Mouse (Mus musculus) inflammation-experienced regulatory T-cells, adult 6 months (primary cell): ENCODE results near the gene Gm49380. TPM values are rescaled to one million over a fixed set of nuclear protein-coding genes. Genes with fewer than 3 reads are reported as not detected.

Source experiments
- ATAC-seq: one replicate; pipeline ENCODE4 v1.8.0; 2017
- polyA plus RNA-seq, 3 experiments: library from polyadenylated mRNA; unstranded; fragments of 100-300 nt; shearing (Covaris generic); gene quantifications; one replicate each; pipeline ENCODE4 v1.2.1; 2017

Gm49380 gene
- polyA plus RNA-seq, 3 experiments from 2014 or later = not detected

DNA sequence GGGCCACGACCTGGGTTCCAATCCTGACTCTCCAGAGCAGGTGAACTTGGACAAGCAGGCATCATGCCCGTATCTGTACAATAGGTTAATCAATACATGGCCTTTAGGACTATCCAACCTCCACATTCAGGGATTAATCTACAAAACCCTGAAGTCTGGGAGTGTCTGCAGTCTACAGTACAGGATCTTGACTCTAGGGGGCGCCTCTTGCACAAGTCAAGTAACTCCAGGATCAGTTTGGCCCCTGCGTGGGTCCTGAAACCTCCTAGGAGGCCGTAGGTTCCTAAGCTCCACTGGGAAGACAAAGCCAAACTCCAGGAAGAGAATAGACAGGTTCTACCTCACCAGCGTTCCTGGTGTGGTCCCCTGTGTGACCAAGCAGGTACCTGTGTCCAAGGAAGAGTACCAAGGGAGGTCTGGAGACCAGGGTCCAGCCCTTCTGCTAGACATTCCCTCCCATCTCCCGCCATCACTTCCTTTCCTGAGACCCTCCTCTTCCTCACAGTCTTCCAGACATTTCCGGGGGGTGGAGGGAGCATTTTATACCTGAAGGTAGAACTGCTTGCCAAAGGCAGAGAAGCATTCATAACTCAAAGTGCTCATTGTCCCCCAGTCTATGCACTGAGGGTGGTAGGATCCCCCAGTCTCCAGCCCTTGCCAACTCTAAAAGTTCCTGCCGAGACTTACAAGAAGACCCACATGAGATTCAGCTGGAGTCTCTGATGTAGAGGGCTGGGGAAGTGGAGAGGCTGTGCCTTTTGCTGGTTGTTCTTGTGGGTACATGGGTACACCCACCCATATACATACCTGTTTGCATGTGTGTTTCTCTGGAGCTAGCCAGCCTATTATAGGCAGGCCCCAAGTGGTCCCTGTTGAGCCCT lies 38.7 kb downstream of the Gm49380 start:
- ATAC-seq = no peak

DNA sequence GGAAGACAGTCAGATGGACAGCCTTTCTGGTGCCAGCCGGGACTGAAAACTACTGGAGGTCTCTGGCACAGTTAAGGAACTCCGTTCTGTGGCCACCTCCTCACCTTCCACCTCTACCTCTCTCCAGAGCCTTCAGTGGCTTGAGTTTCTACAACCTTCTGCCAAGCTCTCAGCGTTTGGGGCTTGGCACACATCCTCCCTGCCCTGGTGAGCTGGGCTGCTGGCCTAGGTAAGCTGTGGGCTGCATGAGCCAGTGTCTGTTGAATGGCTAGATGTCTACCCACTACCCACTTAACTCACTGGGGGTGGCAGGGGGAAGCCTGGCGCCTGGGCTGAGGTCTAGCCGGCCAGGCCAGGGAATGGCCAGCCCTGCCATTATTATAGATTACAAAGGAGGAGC lies 40.2 kb downstream of the Gm49380 start:
- no peak for ATAC-seq

DNA sequence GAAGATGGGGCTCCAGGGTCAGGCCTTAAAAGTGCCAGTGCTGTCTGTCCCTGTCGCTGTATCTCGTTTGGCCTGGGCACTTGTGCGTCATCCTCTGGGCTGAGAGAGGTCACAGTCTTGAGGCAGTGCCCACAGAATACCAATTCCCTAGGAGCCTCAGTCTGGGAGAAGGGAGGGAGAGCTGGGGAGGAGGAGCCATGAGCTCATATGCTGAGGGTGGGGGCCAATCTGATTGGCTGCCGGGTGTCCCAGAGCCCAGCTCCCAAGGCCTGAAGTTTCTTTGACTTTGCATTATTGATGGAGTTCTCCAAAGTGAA lies 40.7 kb downstream of the Gm49380 start:
- no peak for ATAC-seq

DNA sequence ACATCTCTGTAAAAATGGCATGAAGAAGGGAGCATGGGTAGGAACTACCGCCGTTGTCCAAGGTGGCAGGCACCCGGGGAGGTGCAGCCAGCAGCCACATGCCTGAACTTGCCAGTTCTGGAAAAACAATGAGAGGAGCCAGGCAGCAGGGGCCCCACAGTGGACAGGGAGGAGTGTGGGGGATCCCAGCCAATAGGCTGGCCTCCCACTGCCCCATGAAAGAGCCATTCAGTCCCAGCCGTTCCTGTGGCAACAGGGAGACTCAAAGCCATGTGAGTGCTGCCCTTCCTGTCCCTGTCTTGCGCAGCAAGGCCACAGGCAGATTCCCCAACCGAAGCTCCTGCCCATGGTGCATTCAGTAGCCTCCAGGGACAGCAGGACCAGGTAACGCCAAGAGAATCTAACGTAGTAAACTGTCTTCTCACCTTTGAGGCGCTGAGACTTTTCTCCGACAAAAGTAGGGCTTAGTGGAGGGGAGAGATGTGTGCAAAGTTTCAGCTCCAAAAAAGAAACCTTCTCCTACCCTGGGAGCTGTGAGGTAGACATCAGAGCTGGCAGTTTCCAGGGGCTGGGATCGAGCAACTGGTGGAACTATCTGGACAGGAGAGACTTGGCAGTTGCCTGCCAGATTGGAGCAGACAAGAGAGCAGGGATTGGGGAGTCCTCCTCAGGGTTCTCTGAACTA lies 41.2 kb downstream of the Gm49380 start:
- ATAC-seq = no peak

DNA sequence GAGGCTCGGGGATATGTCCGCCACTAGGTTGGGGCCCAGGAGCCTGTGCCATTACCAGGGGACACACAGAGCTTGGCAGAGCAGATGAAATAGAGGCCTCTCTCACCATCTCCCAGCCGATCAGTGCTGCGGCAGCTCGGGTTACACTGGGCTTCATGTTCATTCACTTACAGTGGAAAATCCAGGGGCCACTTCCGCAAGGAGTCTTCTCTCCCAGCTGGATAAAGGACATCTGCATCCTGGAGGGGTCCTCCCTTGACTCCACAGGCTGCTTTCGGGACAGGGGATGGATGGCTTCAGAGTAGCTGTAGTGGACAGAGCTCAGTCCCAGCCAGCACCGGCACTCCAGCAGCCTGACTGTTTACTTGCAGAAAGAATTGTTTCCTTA lies 42.5 kb downstream of the Gm49380 start:
- ATAC-seq = no peak

DNA sequence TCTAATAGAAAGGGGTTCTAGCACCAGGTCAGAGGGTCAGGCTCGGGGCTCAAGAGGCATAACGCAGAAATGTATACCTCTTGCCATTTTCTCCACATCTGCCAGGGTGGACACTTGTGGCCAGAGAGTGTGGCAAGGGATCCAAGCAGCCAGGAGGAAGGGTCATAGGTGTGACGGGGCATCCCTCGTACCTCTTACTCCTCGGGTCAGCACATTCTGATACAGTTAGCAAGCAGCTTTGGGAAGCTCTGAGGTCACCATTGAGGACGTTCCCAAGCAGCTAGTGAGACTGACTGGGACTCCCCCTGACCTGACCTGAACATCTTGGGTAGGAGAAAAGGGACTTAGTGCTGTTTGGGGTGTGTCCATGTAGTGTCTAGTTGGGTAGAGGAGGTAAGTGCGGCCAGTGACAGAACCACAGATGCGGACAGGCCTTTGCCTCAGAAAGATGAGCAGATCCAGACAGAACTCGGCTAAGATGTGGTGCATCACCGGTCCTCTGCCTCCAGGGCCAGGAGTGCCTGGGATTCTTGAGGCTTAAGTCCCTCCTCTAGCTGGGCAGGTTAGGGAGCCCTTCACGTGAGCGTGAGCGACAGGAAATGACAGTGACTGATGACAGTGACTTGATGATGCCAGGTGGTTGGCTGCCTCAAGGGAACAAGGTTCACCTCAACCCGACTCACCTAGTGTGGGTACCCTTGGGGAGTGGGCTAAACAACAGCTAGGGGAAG lies 43.0 kb downstream of the Gm49380 start:
- ATAC-seq = no peak

DNA sequence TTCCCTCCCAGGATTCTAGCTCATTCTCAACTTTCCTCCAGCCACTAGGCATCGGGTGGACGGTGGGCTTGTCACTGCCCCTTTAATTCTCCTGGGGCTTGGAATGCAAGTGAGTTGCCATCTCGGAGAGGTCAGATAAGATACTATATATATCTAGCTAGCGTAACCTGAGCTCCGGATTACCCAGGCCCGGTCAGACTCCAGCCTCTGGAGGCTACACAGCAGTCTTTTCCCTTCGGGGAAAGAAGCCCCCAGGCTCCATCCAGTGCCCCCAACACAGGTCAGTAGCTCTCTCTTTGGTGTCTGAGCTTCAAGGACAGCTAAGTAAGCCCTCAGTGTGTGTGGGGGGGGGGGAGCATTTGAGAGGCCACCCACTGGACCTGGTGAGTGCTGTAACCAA lies 44.0 kb downstream of the Gm49380 start:
- no peak for ATAC-seq

DNA sequence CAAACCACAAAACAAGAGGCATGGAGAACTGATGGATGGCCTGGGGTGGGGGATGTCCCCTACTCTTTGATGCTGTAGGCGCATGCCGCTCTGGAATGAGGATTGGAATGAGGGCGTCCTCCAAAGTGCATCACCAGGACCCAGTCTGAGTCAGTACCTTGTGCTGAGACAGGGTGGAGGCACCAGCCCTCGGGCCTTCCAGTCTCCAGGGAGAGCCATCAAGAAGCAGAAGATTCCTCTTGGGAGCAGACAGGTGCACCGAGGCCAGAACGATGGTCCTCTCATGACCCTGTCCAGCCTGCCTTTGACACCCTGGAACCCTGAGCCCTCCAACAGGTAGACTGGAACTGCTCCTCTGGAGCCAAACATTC lies 45.4 kb downstream of the Gm49380 start:
- no peak for ATAC-seq

DNA sequence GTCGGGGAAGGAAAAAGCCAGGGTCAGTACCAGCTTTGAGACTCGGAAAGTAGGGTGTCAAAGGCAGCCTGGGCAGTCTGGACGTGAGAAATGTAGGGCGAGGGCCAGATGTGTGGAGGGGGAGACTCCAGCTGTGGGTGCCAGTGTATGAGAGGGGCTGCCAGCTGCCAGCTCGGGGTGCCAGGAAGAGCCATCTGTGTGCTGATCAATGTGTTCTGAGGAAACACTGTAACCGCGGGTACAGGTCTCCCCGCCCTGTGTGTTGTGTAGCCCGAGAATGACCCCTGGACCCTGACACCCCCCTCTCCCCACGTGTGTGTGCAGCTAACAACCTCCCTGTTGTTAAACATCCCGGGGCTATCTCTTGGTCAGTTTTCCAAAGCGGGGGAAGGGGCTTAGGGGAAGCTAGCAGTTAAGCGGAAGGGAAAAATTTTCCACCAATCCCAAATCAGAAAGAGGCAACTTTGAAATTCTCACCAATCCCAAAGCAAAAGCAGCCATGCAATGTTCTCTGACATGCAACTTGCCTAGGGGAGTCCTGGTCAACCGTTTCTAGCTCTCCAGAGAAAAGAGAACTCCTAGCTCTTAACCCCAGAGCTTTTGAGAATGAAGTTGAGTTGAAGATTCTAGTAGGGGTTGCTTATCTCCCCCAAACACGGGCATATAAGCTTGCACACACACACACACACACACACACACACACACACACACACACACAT lies 45.9 kb downstream of the Gm49380 start:
- ATAC-seq = peak; percentile 27

DNA sequence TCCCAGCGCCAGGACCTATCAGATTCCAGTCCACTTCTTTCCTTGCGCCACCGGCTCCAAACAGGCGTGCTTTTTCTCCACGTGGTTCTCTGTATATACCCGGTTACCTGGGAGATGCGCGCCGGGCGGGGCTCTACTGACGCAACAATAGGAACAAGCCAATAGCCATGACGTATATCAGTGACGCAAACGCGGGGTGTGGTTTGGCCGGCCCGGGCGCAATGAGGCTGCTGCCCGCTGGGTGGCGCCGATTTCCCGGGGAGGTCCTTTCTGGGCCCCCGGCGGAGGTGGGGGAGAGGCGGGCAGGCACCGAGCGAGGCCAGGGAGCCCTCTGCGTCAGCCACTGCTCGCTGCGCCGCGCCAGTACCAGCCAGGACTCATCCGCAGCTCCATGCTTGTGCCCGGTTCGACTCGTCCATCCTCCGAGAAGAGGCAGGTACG lies 46.5 kb downstream of the Gm49380 start, which contains the start of gene Usp2:
Gene Usp2 (plus strand): TSS at position 237 of the 441 bp plus-strand sequence.
- ATAC-seq = peak; percentile 99

DNA sequence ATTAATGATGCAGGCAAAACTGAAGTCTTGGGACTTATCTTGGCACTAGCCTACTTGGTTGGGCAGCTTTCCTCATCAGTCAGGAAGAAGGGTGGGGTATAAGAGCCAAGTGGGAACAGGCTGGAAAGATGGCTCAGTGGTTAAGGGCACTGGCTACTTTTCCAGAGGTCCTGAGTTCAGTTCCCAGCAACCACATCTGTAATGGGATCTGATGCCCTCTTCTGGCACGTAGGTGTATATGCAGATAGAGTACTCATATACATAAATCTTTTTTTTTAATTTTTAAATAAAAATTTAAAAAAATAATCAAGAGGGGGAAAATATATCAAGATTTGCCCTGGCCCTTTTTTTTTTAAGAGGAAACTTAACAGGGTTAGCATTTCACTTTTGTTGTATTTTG lies 48.1 kb downstream of the Gm49380 start:
- no peak for ATAC-seq

DNA sequence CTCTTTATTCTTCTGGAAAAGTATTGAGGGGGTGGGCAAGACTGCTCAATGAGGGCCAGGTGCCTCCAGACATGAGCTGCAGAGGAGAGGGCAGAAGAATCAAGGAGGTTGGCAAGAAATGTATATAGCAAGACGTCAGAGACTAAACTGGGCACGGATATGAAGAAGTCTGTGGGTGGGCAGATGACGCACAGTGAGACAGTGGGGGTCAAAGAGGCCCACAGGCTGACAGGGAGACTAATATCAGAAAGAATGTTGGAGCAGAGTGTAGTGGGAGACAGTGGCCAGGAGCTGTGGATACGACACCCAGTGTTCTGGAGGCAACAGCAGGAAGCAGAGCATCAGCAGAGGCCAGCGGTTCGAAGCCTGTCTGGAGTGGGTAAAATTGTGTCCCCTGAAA lies 54.7 kb downstream of the Gm49380 start:
- no peak for ATAC-seq

DNA sequence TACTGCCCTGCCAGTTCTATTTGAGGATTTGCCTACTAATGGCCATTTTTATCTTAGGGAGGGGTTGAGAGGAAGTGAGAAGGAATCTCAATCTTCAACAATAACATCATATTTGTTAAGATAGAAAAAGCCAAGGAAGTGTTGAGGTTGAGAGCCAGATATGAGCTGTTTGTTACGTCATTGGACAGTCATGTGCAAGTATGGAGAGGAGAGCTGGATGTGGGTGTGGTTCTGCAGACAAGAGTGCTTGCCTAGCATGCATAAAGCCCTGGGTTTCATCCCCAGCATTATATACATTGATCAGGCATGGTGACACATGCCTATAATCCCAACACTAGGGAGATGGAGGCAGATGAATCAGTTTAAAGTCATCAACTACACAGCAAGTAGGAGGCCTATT lies 59.4 kb downstream of the Gm49380 start:
- no peak for ATAC-seq

DNA sequence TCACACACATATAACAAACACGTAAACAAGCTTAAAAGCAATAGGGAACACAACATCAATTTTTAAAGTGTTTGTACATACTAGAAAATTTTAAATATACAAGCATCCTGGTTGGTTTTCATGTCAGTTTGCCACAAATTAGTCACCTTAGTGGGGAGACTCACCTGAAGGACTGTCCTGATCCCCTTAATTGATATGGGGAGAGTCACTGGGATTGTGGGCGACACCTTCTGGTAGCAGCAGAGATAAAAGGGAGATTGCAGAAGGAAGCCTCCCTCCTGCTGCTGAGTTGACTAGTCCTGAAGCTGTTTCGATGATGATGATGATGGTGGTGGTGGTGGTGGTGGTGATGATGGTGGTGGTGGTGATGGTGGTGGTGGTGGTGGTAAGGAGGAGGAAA lies 60.4 kb downstream of the Gm49380 start:
- ATAC-seq = no peak

DNA sequence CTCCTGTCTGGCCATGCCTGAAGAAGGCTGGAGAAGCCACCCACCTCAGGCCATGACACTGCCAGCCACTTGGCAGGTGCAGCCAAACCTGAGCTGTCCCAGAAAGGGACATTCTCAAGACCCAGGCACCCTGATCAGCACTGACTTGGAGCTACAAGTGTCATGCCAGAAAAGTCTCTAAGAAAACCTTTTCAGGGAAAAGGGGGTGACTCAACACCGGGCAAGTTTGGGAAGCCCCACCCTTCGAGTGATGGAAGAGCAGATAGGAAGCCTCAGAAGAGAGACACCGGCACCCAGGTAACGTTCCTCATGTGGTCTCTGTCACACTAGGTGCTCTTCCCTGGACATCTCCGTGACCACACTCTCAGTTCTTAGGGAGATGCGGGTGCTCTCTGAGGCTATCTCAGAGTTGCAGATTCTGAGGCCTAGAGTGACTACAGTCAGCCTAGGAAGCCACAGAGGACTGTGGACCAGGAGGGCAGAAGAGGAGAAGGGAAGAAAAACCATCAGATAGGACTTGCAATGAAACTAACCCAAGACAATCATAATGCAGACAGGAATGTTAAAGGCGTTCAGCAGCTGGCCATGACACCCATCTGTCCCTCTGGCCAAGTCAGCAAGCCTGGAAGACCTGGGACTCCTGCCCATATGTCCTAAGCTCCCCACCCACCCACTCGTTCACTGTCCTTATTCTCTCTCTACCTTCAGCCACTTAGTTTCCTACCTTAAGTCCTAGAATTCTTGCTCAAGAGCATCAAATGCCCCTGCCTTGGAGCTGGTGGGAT lies 63.7 kb downstream of the Gm49380 start:
- no peak for ATAC-seq

DNA sequence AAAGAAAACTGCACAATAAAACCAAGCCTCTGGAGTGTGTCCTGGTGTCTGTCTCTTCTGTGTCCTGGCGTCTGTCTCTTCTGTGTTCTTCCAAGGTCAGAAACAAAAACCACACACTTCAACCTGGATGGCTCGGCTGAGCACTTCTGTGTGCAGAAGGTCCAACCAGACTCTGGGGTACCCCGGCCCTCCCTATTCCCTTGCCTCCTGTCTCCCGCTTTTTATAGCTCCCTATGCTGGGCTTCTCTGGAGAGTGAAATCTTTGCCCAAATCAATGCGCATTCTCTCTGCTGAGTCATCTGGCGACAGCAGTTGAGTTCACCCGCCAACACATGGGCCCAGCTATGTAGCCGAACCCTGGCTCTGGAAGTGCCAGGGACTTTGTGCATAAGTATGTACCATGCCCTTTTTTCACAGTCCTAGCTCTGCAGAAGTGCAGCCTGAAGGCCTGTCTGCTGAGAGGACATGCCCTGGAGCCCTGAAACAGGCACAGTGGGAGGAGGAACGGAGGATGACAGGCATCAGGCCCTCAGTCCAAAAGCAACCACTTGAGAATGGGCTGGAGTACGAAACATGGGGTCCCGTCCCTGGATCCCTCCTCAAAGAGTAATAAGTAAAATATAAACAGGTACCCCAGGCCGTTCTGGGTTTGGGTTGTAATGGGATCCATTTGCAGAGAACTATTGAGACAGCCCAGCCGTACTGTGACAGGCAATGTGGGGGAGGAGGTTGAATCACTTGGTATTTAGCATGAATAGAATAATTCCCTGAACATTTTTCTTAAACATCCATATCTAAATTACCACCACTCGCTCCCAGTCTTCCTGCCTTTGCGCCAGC lies 64.5 kb downstream of the Gm49380 start:
- no peak for ATAC-seq

DNA sequence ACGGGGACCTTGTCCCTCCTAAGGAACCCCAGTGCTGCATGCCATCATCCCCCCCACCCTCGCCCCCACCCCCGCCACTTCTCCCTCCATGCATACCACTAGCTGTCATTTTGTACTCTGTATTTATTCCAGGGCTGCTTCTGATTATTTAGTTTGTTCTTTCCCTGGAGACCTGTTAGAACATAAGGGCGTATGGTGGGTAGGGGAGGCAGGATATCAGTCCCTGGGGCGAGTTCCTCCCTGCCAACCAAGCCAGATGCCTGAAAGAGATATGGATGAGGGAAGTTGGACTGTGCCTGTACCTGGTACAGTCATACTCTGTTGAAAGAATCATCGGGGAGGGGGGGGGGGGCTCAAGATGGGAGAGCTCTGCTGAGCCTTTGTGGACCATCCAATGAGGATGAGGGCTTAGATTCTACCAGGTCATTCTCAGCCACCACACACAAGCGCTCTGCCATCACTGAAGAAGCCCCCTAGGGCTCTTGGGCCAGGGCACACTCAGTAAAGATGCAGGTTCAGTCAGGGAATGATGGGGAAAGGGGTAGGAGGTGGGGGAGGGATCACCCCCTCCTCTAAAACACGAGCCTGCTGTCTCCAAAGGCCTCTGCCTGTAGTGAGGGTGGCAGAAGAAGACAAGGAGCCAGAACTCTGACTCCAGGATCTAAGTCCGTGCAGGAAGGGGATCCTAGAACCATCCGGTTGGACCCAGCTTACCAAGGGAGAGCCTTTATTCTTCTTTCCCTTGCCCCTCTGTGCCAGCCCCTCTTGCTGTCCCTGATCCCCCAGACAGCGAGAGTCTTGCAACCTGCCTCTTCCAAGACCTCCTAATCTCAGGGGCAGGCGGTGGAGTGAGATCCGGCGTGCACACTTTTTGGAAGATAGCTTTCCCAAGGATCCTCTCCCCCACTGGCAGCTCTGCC lies 65.5 kb downstream of the Gm49380 start:
- no peak for ATAC-seq

DNA sequence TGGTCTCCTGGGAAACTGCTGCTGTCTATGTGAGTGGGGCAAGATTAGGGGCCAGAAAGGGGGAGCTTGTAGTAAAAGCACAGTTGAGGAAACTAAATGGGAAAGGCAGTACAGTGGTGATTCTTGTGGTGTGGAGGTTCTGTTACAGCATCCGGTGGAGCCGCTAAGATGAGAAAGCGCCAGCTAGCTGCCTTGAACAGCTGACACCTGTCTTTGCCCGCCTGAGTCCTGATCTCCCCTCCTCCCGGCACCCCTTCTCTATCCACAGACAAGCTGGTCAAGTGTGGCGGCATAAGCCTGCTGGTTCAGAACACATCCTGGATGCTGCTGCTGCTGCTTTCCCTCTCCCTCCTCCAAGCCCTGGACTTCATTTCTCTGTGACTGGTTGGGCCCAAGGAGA lies 66.2 kb downstream of the Gm49380 start:
- peak; percentile 61 for ATAC-seq

DNA sequence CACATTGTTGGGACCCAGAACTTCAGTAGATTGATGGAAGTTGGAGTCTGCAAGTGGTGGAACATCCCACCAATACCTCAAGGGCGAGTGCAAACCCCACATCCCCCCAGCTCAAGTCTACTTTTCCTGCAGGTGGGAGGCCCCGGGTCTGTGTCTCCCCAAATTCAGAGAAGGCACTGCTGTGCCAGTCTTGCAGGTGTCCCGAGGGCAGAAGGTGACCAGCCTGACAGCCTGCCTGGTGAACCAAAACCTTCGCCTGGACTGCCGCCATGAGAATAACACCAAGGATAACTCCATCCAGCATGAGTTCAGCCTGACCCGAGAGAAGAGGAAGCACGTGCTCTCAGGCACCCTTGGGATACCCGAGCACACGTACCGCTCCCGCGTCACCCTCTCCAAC lies 66.9 kb downstream of the Gm49380 start:
- no peak for ATAC-seq

DNA sequence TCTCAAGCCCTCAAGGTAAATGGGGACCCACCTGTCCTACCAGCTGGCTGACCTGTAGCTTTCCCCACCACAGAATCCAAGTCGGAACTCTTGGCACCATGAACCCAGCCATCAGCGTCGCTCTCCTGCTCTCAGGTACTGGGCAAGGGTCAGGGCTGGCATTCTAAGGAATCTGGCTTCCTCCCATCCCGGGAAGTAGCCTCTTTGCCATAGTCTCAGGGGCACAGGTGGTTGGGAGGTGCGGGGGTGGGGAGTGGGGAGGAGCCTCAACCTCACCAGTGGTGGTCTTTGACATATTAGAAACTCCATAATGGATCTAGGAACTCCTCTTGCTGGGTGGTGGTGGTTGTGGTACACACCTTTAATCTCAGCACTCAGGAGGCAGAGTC lies 67.4 kb downstream of the Gm49380 start:
- ATAC-seq = no peak
